Mouse (Mus musculus) testis, adult 2 months (tissue): ENCODE data around the gene Gm42674.

Experiments
- CTCF ChIP-seq: fragments of 200-500 bp; IDR thresholded peaks from 2 replicates; pipeline ENCODE4 v1.5.1; 2012; ENCODE audit warnings: low read depth, mild to moderate bottlenecking, inconsistent platforms, low read length, moderate library complexity; ENCODE audit not compliant: control insufficient read depth, insufficient read depth, insufficient replicate concordance
- POLR2A ChIP-seq: fragments of 200-500 bp; IDR thresholded peaks from 2 replicates; pipeline ENCODE4 v1.6.1; 2012; ENCODE audit warnings: low read depth, mild to moderate bottlenecking, inconsistent platforms, low read length, moderate library complexity; ENCODE audit not compliant: control insufficient read depth

GRCm38 (mm10) chr3:90596810-90597209, 4.9 kb upstream of the Gm42674 start:
- no peak for TF ChIP-seq CTCF
- no peak for TF ChIP-seq POLR2A
